Mouse (Mus musculus): ENCODE measurements around the gene Foxk2. TPM values are rescaled to one million over a fixed set of nuclear protein-coding genes. Genes with fewer than 3 reads are reported as not detected.

Gene Foxk2
- total RNA-seq, 2 experiments from 2014 or later, result 69.1 to 76.5 TPM

DNA sequence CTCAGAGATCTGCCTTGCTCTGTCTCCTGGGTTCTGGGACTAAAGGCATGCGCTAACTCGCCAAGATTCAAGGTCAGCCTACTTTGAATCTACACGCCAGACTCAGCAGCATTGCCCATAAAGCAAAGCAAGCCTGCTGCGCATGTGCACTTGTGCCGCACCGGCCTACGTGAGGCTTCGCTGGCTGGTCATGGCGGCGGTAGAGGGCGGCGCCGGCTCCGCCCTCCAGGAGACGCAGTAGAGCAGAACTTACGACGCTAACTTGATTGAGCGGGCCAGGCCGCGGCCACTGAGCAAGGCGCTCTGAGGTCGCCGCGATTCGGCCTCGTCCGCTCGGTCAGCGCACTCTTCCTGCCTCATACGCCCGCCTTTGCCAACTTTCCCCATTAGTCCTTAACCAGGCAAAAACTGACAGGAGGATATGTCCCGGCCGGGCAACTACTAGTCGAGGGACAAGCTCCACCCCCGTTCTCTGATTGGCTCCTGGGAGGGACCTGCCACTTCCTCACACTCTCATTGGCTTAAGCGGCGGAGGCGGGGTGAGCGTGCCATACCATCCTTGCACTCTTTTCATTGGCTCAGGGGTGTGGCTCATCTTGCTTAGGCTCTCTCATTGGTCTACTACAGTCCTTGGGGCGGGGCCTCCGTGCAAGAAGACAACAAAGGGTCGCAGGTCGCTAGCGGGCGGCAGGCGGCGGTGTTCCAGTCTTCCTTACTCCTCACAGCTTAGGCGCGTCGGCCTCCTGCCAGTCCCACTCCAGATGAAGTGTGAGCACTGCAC is 23.0 kb upstream of the Foxk2 start, which contains the start of gene Narf:
TSS of gene Narf (plus strand) at position 690 of the 781 bp plus-strand sequence.
- Histone ChIP-seq H3K27ac (peak within 1 kb of the TSS; percentile 99), H3K4me3 (peak within 1 kb of the TSS; percentile 77)
- TF ChIP-seq CTCF (conservative IDR thresholded peaks at IDR 0.05), result peak; percentile 22; the same call in 1 of the 2 replicates
- DNase-seq (ENCODE audit: low spot score in 2 of 2), result peak; percentile 97 to 100

DNA sequence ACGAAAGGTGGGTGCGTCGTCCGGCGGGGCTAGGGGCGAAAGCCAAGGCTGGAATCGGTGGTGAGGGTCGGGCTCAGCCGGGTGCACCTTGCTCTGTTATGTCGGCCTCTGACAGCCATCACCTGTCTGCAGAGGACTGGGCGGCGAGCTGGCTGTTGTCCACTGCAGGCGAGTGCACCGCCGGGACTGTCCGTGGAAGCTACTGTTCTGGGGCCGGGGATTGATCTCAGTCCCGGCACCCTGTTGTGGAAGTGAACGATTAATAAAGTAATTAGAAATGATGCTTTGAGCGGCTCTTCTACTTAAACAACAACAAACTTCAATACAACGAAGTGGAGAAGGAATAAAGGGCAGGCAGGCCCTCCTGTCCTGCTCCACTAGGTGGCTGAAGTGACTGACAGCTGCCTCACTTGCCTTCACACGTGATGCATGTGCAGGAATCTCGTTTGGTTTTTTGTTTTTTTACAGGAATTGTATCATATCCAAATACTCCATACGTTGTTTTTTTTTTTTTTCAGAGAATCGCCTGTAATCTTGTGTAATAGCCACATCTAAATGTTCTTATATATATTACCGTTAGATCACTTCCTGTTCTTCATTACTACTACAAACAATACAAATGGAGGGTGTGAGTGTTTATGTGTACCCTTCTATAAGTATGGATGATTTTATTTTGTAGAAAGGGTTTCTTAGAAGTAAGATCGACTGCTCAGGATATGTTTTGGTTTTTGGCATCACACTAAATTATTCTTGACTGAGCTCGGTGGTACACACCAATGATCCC is 22.3 kb upstream of the Foxk2 start:
- Histone ChIP-seq H3K4me3 (peak overlapping the region; percentile 77), H3K27ac (peak overlapping the region; percentile 99)
- TF ChIP-seq CTCF (conservative IDR thresholded peaks at IDR 0.05), result peak; percentile 57
- peak; percentile 29 to 31 for DNase-seq (ENCODE audit: low spot score in 2 of 2)

DNA sequence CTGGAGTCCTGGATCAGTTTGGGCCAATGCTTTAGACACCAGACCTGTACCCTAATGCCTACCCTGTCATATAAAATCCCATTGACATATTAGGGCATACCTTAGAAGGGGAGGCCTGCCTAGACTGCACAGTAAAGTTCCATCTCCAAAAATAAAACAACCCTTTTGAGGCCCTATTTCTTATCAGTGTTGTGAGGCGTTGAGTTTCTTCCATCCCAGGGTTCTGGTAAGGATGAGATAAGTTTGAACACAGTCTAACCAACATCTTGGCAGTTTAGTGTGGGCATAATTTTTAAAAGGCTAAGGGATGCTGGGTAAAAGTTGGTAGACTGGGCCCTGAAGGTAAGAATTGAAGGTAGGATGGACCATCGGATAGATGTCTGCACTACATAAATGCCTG is 20.1 kb upstream of the Foxk2 start:
- Histone ChIP-seq H3K4me3 (no peak overlapping the region), H3K27ac (no peak overlapping the region)
- no peak for TF ChIP-seq CTCF (conservative IDR thresholded peaks at IDR 0.05)
- no peak for DNase-seq (ENCODE audit: low spot score in 2 of 2)

DNA sequence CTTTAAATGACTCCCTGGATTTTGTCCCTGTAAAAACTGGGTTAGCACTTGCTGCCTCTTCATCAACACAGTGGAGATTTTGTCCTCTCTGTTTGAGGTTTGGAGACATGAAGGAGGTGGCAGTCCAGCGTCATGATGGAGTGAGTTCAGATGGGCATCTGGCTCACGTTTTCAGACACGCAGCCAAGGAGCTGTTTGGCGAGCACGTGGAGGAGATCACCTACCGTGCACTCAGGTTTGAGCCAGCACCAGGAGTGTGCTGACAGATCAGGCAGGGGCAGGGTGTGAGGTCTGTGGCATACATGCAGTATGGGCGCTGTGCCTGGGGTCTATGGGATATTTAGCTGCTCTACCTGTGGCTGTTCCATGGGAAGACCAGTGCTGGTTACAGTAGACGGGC is 9.6 kb upstream of the Foxk2 start:
- TF ChIP-seq CTCF (conservative IDR thresholded peaks at IDR 0.05), result no peak
- Histone ChIP-seq H3K4me3 (no peak overlapping the region), H3K27ac (no peak overlapping the region)
- no peak for DNase-seq (ENCODE audit: low spot score in 2 of 2)

DNA sequence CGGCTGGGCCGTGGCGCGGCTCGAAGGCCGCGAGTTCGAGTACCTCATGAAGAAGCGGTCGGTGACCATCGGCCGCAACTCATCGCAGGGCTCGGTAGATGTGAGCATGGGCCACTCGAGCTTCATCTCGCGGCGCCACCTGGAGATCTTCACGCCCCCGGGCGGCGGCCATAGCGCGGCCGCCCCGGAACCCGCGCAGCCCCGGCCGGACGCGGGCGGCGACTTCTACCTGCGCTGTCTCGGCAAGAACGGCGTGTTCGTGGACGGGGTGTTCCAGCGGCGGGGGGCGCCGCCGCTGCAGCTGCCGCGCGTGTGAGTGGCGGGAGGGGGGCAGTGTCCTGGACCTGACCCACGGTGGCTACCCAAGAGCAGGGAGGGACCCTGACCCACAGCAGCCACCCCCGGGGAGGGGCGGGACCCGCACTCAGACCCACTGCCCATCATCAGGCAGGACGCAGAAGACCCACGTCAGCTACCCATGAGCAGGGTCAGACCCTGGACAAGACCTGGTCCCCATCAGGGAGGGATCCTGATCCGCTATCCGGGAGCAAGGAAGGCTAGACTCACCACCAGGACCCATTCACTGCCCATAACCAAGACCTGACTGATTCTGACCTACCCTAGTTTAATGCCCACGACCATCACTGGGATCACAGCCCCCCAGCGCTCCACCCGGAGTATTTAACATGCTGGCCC is 569 bp downstream of the Foxk2 start:
- Histone ChIP-seq H3K27ac (peak overlapping the region; percentile 91), H3K4me3 (peak overlapping the region; percentile 91)
- no peak for DNase-seq (ENCODE audit: low spot score in 2 of 2)
- TF ChIP-seq CTCF (conservative IDR thresholded peaks at IDR 0.05), result no peak

DNA sequence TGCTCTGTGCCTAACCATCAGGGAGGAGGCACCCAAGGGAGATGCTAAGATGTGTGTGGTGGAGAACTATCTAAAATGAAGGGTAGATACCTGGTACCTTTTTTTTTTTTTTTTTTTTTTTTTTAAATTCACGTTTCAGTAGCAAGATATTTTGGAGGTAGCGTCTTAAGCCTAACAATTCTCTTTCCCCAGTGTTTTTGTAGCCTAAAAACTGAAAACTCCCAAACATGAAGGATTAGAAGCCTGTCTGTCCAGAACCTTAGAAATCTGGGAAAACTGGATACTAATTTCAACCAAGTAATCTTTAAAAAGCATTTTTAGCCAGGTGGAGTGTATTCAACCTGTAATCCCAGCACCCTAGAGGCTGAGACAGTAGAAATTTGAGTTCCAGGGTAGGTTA is 1.3 kb downstream of the Foxk2 start:
- Histone ChIP-seq H3K27ac (no peak overlapping the region), H3K4me3 (peak overlapping the region; percentile 91)
- no peak for TF ChIP-seq CTCF (conservative IDR thresholded peaks at IDR 0.05)
- DNase-seq (ENCODE audit: low spot score in 2 of 2), result no peak

DNA sequence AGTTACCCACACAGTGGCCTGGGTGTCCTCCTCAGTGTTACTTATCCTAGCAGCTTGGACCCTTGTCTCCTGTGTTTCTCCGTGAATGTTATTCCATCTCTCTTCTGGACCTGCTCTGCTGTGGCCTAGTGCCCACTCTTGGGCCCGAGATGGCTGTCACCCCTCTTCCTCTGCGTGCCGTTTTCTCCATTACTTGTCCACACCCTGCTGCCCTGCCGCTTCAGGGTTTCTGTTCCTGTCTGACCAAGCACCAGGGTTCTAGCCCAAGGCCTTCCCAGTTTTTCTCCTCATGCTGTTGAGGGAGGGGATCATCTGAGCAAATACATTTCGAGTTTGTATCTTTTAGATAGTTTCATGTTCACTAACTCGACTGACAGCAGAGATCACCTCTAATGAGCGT is 17.7 kb downstream of the Foxk2 start:
- no peak for TF ChIP-seq CTCF (conservative IDR thresholded peaks at IDR 0.05)
- no peak for DNase-seq (ENCODE audit: low spot score in 2 of 2)
- no peak overlapping the region for H3K27ac ChIP-seq
- no peak overlapping the region for H3K4me3 ChIP-seq

DNA sequence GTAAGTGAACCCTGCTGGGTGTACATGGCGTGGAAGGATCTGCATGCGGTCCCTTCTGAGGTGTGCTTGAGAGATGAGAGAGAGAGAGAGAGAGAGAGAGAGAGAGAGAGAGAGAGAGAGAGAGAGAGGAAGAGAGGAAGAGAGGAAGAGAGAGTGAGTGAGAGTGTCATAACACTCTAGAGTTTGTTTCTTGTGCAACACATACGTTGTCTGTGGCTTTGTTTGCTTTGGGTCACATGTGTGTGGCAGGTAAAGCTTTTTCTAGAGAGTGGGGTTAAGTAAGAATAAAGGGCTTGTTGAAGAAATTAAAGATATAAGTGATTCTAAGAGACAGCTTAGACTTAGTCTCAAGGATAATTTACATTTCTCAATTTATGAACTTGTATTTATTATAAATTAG is 18.2 kb downstream of the Foxk2 start:
- H3K27ac ChIP-seq, result no peak overlapping the region
- no peak overlapping the region for H3K4me3 ChIP-seq
- TF ChIP-seq CTCF (conservative IDR thresholded peaks at IDR 0.05), result no peak
- no peak for DNase-seq (ENCODE audit: low spot score in 2 of 2)

DNA sequence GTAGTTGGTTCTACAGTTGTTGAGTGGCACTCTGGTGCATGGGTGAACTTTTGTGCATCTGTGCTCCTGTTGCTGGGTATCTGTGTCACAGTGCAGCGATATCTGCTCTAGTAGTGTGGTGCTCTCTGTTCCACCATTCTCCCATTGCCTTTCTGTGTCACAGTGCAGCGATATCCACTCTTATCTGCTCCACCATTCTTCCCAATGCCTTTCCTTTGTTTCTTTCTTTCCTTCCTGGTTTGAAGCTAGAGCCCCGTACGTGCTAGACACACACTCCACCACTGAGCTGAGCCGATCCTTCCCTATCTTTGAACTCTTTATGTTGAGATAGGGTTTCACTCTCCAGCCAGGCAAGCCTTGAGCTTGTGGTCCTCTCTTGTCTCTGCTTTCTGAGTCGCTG is 23.1 kb downstream of the Foxk2 start:
- no peak overlapping the region for H3K27ac ChIP-seq
- TF ChIP-seq CTCF (conservative IDR thresholded peaks at IDR 0.05), result no peak
- no peak for DNase-seq (ENCODE audit: low spot score in 2 of 2)
- no peak overlapping the region for H3K4me3 ChIP-seq

DNA sequence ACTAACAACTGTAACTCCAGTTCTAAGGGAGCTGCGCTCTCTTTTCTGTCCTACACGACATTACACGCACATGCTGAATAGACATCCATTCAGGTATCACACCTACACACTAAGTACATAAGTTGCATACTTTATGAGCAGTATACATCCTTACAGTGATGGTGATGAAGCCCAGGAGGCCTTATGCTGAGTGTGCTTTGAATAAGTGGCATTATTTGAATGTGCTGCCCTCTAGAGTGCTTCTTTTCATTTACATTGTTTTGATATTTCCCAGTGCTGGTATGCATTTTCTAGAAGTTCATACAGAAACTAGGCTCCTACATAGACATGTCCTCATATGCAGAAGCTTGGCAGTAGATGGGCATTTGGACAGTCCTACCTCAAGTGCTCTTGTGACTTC is 30.1 kb downstream of the Foxk2 start:
- DNase-seq (ENCODE audit: low spot score in 2 of 2), result no peak
- Histone ChIP-seq H3K4me3 (no peak overlapping the region), H3K27ac (no peak overlapping the region)
- TF ChIP-seq CTCF (conservative IDR thresholded peaks at IDR 0.05), result peak; percentile 69

DNA sequence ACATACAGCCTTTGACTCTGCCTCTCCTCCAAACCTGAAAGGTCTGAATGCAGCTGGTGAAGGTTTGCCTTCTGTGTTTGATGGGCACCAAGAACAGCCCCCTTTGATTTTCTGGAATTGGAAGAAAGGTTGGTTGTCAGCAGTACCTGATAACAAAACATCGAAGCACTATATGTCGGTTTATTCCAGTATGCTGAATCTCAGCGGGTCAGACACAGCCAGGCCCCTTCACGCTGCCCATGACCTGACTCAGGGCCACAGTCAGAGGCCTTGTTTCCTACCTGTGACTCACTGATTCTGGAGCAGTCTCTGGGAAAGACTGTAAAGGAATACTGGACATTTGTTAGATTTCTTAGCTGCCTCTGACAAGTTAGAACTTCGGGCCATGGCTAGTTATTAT is 35.0 kb downstream of the Foxk2 start:
- TF ChIP-seq CTCF (conservative IDR thresholded peaks at IDR 0.05), result no peak
- DNase-seq (ENCODE audit: low spot score in 2 of 2), result peak in 1 of 2 experiments; percentile 2
- H3K4me3 ChIP-seq, result no peak overlapping the region
- no peak overlapping the region for H3K27ac ChIP-seq

DNA sequence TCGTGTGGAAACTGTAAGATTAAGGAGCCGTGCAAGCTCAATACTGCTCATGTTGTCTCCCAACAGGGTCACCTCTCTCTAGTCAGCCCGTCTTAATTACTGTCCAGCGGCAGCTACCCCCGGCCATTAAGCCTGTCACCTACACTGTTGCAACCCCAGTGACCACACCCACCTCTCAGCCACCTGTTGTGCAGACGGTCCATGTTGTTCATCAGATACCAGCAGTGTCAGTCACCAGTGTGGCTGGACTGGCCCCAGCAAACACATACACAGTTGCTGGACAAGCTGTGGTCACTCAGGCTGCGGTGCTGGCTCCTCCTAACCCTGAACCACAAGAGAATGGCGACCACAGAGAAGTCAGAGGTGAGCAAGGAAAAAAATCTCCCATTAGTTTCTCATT is 38.7 kb downstream of the Foxk2 start:
- TF ChIP-seq CTCF (conservative IDR thresholded peaks at IDR 0.05), result no peak
- Histone ChIP-seq H3K27ac (no peak overlapping the region), H3K4me3 (no peak overlapping the region)
- DNase-seq (ENCODE audit: low spot score in 2 of 2), result no peak

DNA sequence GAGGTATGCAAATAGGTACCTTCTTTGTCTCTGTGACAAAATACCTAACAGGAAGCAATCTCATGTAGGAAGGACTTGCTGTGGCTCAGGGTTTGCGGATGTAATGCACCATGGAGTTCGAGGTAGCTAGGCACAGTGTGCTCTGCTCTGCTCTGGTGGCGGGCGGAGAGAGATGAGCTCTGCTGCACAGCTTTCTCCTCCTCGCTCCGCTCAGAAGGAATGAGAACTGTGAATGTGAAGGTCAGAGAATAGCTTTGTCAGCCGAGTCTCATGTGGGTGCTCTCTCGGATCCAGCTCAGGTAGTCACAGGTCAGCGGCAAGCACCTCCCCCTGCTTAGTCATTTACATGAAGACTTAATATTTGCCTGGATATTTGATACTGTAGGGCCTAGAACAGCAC is 40.5 kb downstream of the Foxk2 start:
- H3K4me3 ChIP-seq, result no peak overlapping the region
- no peak for DNase-seq (ENCODE audit: low spot score in 2 of 2)
- TF ChIP-seq CTCF (conservative IDR thresholded peaks at IDR 0.05), result no peak
- no peak overlapping the region for H3K27ac ChIP-seq

Data from layer of hippocampus, adult 2 months (tissue).